Mouse (Mus musculus) R1 (cell line): ENCODE results near the gene Gnaz.

Experiments
- DNase-seq: peaks from one replicate; pipeline ENCODE4 v3.0.0-alpha.2; 2018; ENCODE audit warnings: low read depth, low spot score

Gnaz gene

DNA sequence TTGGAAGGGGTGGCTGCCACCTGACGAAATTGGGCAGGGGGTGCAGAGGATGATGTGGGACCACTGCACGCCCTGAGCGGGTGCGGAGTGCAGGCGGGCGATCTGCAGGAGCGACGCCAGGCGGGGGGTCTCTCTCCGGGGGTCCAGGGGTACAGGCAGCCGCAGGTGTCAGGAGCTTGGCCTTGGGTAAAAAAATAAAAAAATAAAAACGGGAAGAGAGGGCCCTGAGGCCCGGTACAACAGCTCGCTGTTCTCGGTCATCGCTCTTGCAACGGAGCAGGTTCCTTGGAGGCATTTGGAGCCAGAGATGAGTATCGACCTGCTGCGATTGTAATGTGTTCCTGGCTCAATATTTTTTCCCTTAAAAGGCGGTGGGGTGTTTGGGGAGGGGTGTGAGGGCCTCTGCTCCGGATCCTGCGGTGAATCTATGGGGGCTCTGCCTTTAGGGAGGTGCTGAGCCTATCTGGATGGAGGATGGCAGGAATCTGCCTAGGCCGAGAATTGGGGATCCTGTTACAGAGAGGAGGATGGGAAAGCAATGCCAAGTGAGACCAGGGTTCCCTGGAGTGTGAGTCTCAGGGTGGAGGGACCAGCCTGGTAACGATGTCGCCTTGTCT, 782 bp downstream of the Gnaz start:
- DNase-seq: peak; percentile 20

DNA sequence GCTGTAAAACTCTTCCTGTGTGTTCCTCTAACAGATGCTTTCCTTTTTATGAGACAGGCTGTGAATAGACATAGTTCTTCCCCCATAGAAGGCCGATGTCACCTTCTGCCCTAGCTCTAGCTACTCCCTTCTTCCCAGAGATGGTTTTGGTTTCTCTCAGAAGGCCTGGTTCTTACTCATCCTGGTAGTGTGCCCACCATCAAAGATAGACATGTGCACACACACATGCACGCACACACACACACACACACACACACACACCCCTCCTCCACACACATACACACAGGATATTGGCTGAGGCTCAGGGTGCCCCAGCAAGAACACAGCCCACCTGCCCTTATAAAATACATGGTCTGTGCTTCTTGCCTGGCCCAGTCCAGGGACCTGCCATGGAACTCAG, 2.3 kb downstream of the Gnaz start:
- no peak for DNase-seq

GRCm38 (mm10) chr10:74973026-74973425, 6.0 kb downstream of the Gnaz start:
- DNase-seq: peak; percentile 50

DNA sequence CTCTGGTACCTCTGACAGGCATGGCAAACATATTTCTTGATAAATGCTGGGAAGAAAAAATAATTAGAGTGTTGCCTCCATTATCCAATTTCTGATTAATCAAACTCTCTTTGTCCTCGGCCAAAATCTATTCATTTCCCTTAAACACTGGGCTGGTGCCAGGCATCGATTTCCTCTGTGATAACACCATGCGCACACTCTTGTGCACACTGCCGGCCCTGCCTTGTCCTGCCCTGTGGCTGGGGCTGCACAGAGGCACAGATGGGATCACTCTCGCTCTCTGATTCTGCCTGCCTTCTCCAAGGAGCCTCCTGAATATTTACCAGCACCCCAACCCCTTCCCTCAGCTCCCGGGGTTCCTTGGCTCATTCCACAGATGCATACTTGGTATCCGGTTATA, 8.6 kb downstream of the Gnaz start:
- DNase-seq: no peak

- DNase-seq: no peak
Observed at GRCm38 (mm10) chr10:74976429-74976828, 9.5 kb downstream of the Gnaz start.

- no peak for DNase-seq
Observed at GRCm38 (mm10) chr10:74978056-74978455, 11.1 kb downstream of the Gnaz start.

DNA sequence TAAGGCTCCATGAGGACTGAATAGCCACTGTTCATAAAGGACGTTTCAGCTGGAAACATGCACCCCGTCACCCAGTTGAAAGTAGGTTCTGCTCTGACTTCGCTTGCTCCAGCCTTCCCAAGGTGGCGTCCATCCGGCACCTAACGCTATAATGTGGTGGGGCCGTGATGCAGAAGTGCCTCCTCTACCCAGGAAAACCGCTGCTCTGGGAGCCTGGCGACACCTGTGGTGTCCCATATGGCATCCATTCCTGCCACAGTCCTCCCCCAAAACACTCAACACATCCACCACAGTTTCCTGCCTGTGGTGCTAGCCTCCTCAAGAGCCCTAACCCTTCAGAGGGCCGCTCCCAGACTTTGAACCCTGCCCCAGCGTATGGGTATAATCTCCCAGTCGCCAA, 14.2 kb downstream of the Gnaz start:
- no peak for DNase-seq

DNA sequence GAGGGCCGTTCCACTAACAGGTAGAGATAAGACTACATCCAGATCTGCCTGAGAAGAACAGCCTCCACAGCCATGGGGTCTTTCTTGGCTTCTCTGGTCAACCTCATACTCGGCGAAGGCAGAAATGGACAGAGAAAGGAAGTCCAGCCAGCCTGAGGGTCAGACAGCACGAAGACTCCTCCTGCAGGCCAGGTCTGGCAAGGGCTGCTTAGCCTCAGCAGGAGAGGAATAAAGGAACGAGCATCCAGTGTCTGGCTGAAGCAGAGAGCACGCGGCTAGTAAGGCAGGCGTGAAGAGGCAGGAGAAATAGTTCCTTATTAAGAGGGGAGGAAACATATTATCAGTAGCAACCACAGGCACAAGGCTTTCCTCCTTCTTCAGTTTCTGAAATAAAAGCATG, 16.2 kb downstream of the Gnaz start:
- no peak for DNase-seq

- DNase-seq: no peak
Observed at GRCm38 (mm10) chr10:74987698-74988470, 20.9 kb downstream of the Gnaz start.

GRCm38 (mm10) chr10:74989814-74990213, 22.8 kb downstream of the Gnaz start:
- DNase-seq: no peak

DNA sequence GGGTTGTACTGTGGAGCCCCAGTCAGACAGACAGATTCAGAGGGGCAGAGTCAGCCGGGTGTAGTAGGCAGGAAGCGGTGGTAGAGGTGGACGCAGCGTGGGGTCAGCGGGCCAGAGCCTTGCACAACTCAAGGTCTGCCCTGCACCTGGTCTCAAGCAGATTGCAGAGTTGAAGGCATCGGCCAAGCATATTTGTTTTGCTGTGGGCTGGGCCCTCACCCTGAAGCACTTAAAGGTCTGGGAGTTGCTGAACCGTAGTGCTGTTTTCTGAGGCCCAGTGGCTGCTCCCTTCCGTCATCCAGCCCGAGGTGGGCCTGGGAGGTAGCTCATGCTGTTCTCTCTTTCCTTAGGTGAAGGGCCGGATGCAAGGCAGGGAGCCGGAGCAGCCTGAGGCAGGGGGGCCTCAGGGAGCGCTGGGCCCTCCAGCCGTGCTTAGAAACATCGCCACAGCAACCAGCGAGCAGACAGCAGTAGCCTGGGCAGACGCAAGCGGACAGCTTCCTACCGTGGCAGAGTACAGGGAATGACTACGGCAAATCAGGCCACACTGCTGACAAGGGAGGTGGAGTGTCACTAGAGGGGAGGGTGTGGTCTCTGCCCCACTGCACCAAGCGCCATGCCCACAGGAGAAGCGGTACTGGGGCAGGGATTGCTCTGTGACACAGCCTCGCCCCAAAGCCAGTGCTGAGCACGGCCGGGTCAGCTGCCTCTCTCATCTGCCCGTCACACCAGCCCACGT, 23.8 kb downstream of the Gnaz start:
- DNase-seq: no peak

DNA sequence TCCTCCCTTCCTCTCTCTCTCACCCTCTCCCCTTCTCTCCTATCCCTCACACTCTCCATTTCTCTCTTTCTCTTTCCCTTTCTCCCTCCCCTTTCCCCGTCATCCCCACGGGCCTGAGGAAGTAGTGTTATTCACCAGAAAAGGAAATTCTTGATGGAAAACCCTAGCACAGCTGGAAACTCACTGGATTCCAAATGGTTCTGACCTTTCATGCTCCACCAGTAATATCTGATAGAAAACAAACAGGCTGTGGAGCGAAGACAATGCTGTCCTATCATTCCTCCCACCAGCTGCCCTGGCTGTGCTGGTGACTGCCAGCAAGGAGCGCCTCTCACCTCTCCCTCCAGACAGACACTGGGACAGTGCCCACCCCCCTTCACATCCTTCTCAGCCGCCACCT, 27.9 kb downstream of the Gnaz start:
- DNase-seq: no peak

GRCm38 (mm10) chr10:74995377-74995776, 28.4 kb downstream of the Gnaz start:
- DNase-seq: peak; percentile 32

GRCm38 (mm10) chr10:75001391-75001790, 34.4 kb downstream of the Gnaz start:
- DNase-seq: no peak

GRCm38 (mm10) chr10:75004067-75004466, 37.1 kb downstream of the Gnaz start:
- DNase-seq: no peak

- DNase-seq: no peak
Observed at GRCm38 (mm10) chr10:75006889-75007662, 40.1 kb downstream of the Gnaz start.

GRCm38 (mm10) chr10:75010704-75011103, 43.7 kb downstream of the Gnaz start:
- no peak for DNase-seq

- no peak for DNase-seq
Observed at GRCm38 (mm10) chr10:75015465-75015864, 48.5 kb downstream of the Gnaz start.

- no peak for DNase-seq
Observed at GRCm38 (mm10) chr10:75016481-75016880, 49.5 kb downstream of the Gnaz start.

- DNase-seq: no peak
Observed at GRCm38 (mm10) chr10:75020271-75020670, 53.3 kb downstream of the Gnaz start.

DNA sequence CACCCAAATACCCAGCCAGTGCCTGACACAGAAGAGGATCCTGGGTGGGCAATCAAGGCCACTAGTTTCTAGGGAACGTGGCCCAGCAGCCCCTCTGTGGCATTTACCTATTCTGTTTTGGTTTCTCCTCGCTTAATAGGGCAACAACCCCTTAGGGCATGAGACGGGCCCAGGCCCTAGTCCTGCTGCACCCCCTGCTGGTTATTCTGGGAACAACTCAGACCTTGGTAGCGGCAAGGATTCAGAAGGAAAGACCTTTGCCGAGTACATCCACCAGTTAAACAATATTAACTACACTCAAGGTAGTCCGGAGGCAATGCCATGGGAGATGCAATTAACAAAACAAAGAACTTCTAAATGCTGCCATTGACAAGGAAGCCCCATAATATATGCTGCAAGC, 54.2 kb downstream of the Gnaz start:
- DNase-seq: peak; percentile 62

GRCm38 (mm10) chr10:75026491-75026890, 59.5 kb downstream of the Gnaz start:
- no peak for DNase-seq
